Mouse (Mus musculus) small intestine, adult 2 months (tissue): ENCODE measurements around the gene Hipk2.

Experiments used
- CTCF ChIP-seq: fragments of 200-500 bp; IDR thresholded peaks from 2 replicates; pipeline ENCODE4 v1.5.1; 2012; ENCODE audit warnings: low read depth, mild to moderate bottlenecking, control low read depth, inconsistent platforms, low read length, moderate library complexity, mixed read lengths; ENCODE audit not compliant: insufficient replicate concordance, insufficient read length; ENCODE audit errors: extremely low read depth
- POLR2A ChIP-seq: fragments of 200-500 bp; IDR thresholded peaks from 2 replicates; pipeline ENCODE4 v1.6.1; 2012; ENCODE audit warnings: low read depth, mild to moderate bottlenecking, control low read depth, inconsistent platforms, low read length, moderate library complexity

DNA sequence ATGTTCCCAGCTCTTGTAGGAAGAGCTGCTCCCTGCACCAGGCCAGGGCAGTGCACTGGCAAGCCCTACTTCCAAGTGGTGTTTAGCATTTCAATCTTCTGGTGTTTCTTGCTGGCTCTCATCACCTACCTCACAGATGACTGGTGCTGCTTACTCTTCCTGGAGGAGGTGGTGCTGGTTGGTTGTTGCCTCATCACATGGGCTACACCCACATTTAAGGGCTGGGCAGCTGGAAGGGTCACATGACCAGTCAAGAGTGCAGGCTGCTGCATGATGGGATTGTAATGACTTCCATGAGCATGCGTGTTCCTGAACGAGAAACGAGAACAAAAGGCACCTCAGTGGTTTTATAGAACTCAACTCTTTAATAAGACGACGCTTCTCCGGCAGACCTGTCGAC is 157.3 kb downstream of the Hipk2 start:
- TF ChIP-seq CTCF (no peak), POLR2A (no peak)
